Mouse (Mus musculus) left cerebral cortex, adult 9 months (tissue): ENCODE data around the gene Hnf4a.

Source experiments
- DNase-seq, 2 experiments: peaks; one replicate each; pipeline ENCODE4 v3.0.0; 2022; ENCODE audit warnings: low spot score in 2 of 2

Gene Hnf4a

GRCm38 (mm10) chr2:163548822-163549221 lies 42.2 kb downstream of the Hnf4a start:
- no peak for DNase-seq

- no peak for DNase-seq
Measured at GRCm38 (mm10) chr2:163549786-163550185, 43.2 kb downstream of the Hnf4a start.

GRCm38 (mm10) chr2:163552518-163552929 lies 45.9 kb downstream of the Hnf4a start:
- DNase-seq: no peak

- no peak for DNase-seq
Measured at GRCm38 (mm10) chr2:163554425-163554982, 47.9 kb downstream of the Hnf4a start.

DNA sequence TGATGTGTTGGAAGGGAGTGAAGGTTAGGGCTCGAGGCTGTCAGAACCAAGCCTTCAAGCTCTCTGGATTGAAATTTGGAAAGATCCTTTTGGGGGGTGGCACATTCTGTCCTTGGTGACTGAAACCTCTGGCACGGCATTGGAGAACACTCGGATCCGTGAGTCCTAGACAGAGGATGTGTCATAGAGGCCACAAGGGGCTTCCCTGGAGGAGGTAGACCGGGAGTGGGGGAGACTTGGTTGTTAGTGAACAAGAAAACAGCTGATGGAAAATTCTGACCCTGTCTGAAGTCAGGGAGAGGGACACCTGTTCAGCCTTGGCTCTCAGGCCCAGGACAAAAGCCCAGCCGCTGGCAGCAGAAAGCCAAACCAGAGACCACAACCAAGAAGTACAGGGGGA lies 48.4 kb downstream of the Hnf4a start:
- DNase-seq: no peak

DNA sequence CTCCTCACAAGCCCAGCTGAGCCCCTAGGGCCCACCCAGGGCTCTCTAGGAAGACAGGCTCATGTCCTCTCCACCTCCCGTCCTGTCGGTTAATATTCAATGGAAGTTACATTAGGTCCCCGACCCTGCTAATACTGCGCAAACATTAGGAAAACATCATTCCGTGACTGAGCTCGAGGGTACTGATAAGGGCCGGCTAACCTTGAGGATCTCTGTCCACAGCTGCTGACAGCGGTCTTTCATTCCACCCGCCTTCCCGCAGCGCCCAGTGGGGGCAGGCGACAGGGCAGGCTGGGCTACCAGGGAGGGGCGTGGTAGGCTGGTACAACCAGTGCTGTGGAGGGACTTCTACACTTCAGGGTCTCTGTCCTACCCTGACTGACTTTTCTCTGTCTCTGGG lies 48.8 kb downstream of the Hnf4a start:
- DNase-seq: no peak

GRCm38 (mm10) chr2:163558548-163558947 lies 51.9 kb downstream of the Hnf4a start:
- DNase-seq: no peak

DNA sequence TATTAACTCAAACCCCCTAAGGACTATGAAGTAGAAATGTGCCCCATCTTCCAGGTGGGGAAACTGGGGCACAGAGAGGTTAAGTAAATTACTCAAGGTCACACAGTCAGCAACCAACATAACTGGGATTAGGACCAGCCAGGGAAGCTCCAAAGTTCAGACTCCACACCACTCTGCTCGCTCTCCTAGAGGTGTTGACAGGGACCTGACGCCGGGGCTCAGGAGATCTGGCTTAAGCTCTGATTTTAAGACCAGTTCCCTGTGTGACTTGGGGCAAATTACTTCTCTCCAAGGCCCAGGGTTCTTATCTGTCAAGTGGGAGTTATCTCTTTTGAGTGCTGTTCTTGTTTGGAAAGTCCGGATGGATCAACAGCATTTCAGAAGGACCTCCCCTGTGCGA lies 52.6 kb downstream of the Hnf4a start:
- no peak for DNase-seq

GRCm38 (mm10) chr2:163560247-163560646 lies 53.6 kb downstream of the Hnf4a start:
- DNase-seq: no peak

DNA sequence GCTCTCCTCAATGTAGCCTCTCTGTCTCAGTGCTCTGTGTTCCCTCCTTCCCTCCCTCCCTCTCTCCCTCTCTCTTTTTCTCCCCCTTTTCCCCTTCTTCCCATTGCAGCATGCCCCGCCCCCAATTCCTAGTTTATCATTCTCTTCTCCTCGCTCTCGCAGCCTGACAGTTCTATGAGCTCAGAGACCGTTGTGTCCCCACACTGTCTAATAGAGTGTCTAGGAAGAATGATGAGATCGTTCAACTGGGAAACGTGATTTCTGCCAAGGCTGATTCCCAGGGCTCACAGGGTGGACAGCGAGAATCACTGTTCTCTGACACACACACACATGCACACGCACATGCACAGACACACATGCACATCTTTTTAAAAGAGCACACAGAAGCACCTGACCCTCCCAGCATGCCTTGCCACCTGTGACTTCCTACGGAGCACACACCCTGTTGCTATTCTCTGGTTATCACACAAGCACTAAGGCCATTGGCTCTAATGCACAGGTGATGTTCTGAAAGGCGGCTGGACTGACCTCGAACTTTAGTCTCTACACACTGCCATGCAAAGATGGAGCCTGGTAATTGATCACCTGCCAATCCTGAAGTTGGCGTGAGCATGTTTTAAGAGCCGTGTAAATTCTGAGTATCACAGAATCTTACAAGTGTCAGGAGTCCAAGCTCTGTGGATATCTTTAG lies 54.8 kb downstream of the Hnf4a start:
- DNase-seq: no peak

DNA sequence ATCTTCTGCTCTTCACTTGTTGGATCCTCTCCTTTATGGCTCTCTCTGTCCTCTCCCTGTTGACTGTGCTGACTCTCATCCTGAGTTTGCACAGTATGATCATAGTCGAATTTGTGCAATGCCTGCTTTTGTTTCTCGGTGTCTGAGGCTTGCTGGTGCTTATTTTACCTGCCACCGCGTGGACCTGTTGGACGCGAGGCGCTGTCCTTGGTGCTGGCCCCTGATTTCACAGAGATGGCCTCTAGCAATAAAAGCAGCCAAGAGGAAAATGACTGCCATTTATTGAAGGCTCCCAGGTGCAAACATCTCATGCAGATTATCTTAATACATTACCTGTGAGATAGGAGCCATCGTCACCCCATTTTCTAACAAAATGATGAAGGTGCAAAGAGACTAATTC lies 58.0 kb downstream of the Hnf4a start:
- DNase-seq: no peak

DNA sequence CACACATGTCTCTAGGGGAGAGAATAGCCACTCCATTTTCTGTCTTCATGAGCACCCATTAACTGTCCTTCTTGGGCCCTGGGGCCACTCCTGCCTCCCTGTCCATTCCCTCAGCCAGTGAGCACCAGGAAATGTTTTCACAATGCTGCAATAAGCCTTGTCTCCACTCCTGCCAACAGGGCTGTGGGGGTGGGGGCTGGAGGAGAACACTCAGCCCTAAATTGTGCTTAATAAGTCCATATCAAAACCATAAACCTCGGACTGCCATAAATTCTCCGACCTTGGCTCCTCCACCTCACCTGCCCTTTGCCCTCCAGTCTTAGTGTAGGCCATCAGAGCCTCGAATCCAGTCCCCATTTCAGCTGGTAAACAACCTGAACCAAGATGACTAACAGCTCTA lies 67.7 kb downstream of the Hnf4a start:
- no peak for DNase-seq

GRCm38 (mm10) chr2:163575248-163575647 lies 68.6 kb downstream of the Hnf4a start:
- DNase-seq: no peak

DNA sequence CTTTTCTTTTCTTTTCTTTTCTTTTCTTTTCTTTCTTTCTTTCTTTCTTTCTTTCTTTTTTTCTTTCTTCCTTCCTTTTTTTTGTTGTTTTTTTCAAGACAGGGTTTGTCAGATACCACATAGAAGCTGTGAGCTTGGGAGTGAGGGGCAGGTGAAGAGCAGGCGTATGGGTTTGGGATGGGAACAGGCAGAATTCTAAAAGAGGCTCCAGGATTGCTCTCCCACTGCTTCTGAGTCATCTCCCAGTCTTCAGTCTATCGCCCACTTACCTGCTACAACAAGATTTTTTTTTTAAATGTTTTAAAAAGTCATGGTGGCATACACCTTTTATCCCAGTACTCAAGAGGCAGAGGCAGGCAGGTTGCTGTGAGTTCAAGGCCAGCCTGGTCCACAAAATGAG lies 71.4 kb downstream of the Hnf4a start:
- no peak for DNase-seq

- no peak for DNase-seq
Measured at GRCm38 (mm10) chr2:163580069-163580945, 73.7 kb downstream of the Hnf4a start.

- DNase-seq: no peak
Measured at GRCm38 (mm10) chr2:163583226-163584087, 76.8 kb downstream of the Hnf4a start.

- no peak for DNase-seq
Measured at GRCm38 (mm10) chr2:163584088-163584426, 77.4 kb downstream of the Hnf4a start.

DNA sequence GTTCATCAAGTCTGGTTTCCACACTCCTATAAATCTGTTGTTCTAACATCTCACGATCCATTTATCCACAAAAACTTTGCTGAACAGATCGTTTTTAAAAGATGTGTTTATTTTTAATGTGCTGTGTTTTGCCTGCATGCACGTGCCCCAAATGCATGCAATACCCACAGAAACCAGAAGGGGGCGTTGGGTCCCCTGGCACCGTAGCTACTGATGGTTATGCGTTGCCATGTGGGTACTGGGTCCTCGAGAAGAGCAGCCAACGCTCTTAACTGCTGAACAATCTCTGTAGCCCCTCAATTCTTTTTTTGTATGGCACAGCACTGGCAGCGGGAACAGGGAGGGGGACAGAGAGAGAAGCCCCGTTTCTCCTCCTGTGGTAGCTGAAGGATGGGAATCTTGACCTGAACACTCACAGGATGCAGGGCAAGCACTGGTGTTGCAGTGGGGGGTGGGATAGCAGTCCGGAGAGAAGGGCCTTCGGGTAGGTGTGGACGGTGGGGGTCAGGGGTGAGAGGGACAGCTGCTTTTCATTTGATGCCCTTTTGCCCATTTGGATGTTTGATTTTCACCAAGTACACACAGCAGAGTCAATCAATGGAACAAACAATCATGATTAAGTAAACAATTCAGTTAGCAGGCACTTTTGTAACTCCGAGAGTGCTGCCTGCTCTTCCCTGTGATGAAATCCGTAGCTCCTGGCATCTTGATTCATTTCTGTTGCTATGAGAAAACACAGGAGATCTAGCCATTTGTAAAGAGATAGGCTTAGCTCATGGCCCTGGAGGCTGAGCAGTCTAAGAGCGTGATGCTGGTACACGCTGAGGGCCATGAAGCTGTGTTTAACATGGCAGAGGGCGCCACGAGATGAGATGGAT lies 80.0 kb downstream of the Hnf4a start:
- DNase-seq: no peak

GRCm38 (mm10) chr2:163587506-163587905 lies 80.9 kb downstream of the Hnf4a start:
- DNase-seq: no peak

- no peak for DNase-seq
Measured at GRCm38 (mm10) chr2:163590211-163590610, 83.6 kb downstream of the Hnf4a start.

- DNase-seq: no peak
Measured at GRCm38 (mm10) chr2:163590996-163591395, 84.4 kb downstream of the Hnf4a start.
